Mouse (Mus musculus): ENCODE results near the gene Dcaf12l1. TPM values are rescaled to one million over a fixed set of nuclear protein-coding genes. Genes with fewer than 3 reads are reported as not detected.
"Not testable (repeated sequence)": the region's sequence is repeated elsewhere in the genome, so short reads cannot be mapped to it uniquely, and the experiment has no call there.

Gene Dcaf12l1
- polyA plus RNA-seq (2015; fragmentation: Nextera tagmentation; extraction: Ambion mirVana): 2.3 and 3.2 TPM in 2 replicates

- Histone ChIP-seq H3K4me3 (ENCODE audit: low read length) (peak within 1 kb of the TSS; percentile 50), H3K36me3 (ENCODE audit: control insufficient read depth, insufficient read depth, low read length) (no peaks in the 10 kb centered on the region), H3K9me3 (ENCODE audit: control insufficient read depth, low read length) (no peaks in the 10 kb centered on the region), H3K27ac (ENCODE audit: low read length) (no peak within 1 kb of the TSS), H3K4me1 (replicated peaks; ENCODE audit: control insufficient read depth, insufficient read depth, low read length) (no peaks in the 10 kb centered on the region), H3K9ac (ENCODE audit: low read length) (peak within 1 kb of the TSS; percentile 63), H3K27me3 (ENCODE audit: control insufficient read depth, insufficient read depth, low read depth, low read length) (no peaks in the 10 kb centered on the region), H3K4me2 (ENCODE audit: low read depth, low read length) (peak within 1 kb of the TSS; percentile 73)
- 20% methylated on average over 47 of the region's 47 CpGs for WGBS
- ATAC-seq (ENCODE audit: low read depth): peak; percentile 80
These were observed at the start of gene Dcaf12l1 for GRCm38 (mm10) chrX:44789761-44790411. Gene Dcaf12l1 (minus strand): TSS chrX:44790197.

- H3K27ac ChIP-seq (ENCODE audit: low read length); H3K4me3 ChIP-seq (ENCODE audit: low read length); H3K4me1 ChIP-seq (replicated peaks; ENCODE audit: control insufficient read depth, insufficient read depth, low read length); ATAC-seq (ENCODE audit: low read depth); H3K9me3 ChIP-seq (ENCODE audit: control insufficient read depth, low read length); H3K4me2 ChIP-seq (ENCODE audit: low read depth, low read length); H3K36me3 ChIP-seq (ENCODE audit: control insufficient read depth, insufficient read depth, low read length); H3K27me3 ChIP-seq (ENCODE audit: control insufficient read depth, insufficient read depth, low read depth, low read length); H3K9ac ChIP-seq (ENCODE audit: low read length): not testable (repeated sequence)
- 60% methylated on average over 1 of the region's 1 CpGs for WGBS
These were observed 19.4 kb upstream of the Dcaf12l1 start for GRCm38 (mm10) chrX:44809356-44809755.

- no peak overlapping the region for H3K27ac ChIP-seq (ENCODE audit: low read length)
- no peaks in the 10 kb centered on the region for H3K27me3 ChIP-seq (ENCODE audit: control insufficient read depth, insufficient read depth, low read depth, low read length)
- peak overlapping the region; percentile 50 for H3K4me3 ChIP-seq (ENCODE audit: low read length)
- H3K36me3 ChIP-seq (ENCODE audit: control insufficient read depth, insufficient read depth, low read length): no peaks in the 10 kb centered on the region
- peak overlapping the region; percentile 63 for H3K9ac ChIP-seq (ENCODE audit: low read length)
- H3K4me2 ChIP-seq (ENCODE audit: low read depth, low read length): peak overlapping the region; percentile 73
- H3K9me3 ChIP-seq (ENCODE audit: control insufficient read depth, low read length): no peaks in the 10 kb centered on the region
- no peaks in the 10 kb centered on the region for H3K4me1 ChIP-seq (replicated peaks; ENCODE audit: control insufficient read depth, insufficient read depth, low read length)
- WGBS: 30% methylated on average over 35 of the region's 36 CpGs
- ATAC-seq (ENCODE audit: low read depth): peak; percentile 26; the same call in 1 of the 2 replicates
These were observed 799 bp downstream of the Dcaf12l1 start for GRCm38 (mm10) chrX:44789036-44789760.
